Mouse (Mus musculus) inflammation-experienced regulatory T-cells, adult 16 weeks (primary cell): ENCODE data around the gene Gm17677. TPM values are rescaled to one million over a fixed set of nuclear protein-coding genes. Genes with fewer than 3 reads are reported as not detected.

Source experiments
- polyA plus RNA-seq: library from polyadenylated mRNA; unstranded; fragments of 100-300 nt; shearing (Covaris generic); gene quantifications from one replicate; pipeline ENCODE4 v1.2.1, GENCODE M21; 2017

The Gm17677 gene
- not detected for polyA plus RNA-seq

DNA sequence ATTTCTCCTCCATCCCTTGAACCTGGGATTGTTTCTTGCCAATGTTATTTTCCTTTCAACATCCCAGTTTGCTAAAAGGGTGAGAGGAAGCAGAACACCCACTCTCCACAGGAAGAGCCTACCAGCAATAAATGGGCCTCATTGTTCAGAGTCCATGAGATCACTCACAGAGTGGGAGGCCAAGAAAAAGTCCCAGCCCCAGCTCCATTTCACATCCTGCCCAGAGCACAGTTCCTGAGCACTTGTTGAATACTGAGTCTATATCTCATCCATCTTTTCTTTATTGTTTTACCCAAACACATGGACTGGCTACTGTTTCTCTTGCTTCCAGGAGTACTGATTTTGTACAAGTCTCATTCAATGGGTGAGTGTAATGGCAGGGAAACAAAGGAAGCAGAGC is at the start of gene Gm17677:
Gene Gm17677, plus strand, starts transcription at position 301 of the 400 bp plus-strand sequence.

DNA sequence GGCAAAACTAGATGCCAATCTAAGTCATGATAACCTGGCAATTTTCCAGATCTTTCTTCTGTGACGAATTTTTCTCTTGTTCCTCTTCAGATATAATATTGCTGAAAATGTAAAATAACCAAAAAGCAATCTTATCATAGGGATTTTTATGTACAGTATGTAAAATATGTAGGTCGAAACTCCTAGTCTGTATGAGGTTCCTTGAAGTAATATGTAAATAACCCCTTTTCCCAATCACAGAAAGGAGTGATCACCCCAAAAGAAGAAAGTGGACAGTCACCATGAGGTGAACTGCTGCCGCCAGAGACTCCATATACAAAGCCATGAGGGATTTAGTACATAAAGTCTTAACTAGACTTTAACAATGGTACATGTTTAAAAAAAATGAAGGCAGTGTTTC is 37.2 kb downstream of the Gm17677 start, which contains the start of gene Gm17727:
Gene Gm17727, minus strand, starts transcription at position 101 of the 400 bp plus-strand sequence.

GRCm38 (mm10) chr9:35790001-35790400 is 49.2 kb downstream of the Gm17677 start, which contains the start of the genes Gm27235 and D730048I06Rik:
Gene Gm27235 (minus strand): TSS chr9:35790101.
Gene D730048I06Rik (minus strand): TSS chr9:35790112.

Other genes with a start within 250 kb of the Gm17677 start
- gene Gm1113, start 222.8 kb upstream of the Gm17677 start, polyA plus RNA-seq = not detected
- gene Ddx25, start 182.5 kb upstream of the Gm17677 start, polyA plus RNA-seq = 0.09 TPM
- 37.6 TPM for gene Pus3, start 182.5 kb upstream of the Gm17677 start, polyA plus RNA-seq
- 0.65 TPM for gene Pate2, start 170.8 kb upstream of the Gm17677 start, polyA plus RNA-seq
- 12.3 TPM for gene Hyls1, start 170.7 kb upstream of the Gm17677 start, polyA plus RNA-seq
- not detected for gene Pate4, start 129.1 kb upstream of the Gm17677 start, polyA plus RNA-seq
- gene Pate3, start 92.8 kb upstream of the Gm17677 start, polyA plus RNA-seq = not detected
- not detected for gene Pate1, start 53.7 kb upstream of the Gm17677 start, polyA plus RNA-seq
- not detected for gene Gm17727, start 37.1 kb downstream of the Gm17677 start, polyA plus RNA-seq
- not detected for gene Gm27235, start 49.1 kb downstream of the Gm17677 start, polyA plus RNA-seq
- gene D730048I06Rik, start 49.1 kb downstream of the Gm17677 start, polyA plus RNA-seq = not detected
- gene 9230110F15Rik, start 103.1 kb downstream of the Gm17677 start, polyA plus RNA-seq = not detected
- gene 9230113P08Rik, start 167.4 kb downstream of the Gm17677 start, polyA plus RNA-seq = not detected